Mouse (Mus musculus) midbrain, embryonic 10.5 days (tissue): ENCODE measurements around the gene Scd2. TPM values are rescaled to one million over a fixed set of nuclear protein-coding genes. Genes with fewer than 3 reads are reported as not detected.
"Not testable (repeated sequence)": the region's sequence is repeated elsewhere in the genome, so short reads cannot be mapped to it uniquely, and the experiment has no call there.

ENCODE experiments used
- DNase-seq: peaks from one replicate; pipeline ENCODE4 v3.0.0-alpha.2; 2017; ENCODE audit warnings: low spot score
- H3K27ac ChIP-seq: fragments of 300-500 bp; sonication (generic); replicated peaks from 2 replicates; pipeline ENCODE4 v1.5.1; 2016; ENCODE audit warnings: mild to moderate bottlenecking
- H3K27me3 ChIP-seq: fragments of 300-500 bp; sonication (generic); 2 replicates; pipeline ENCODE4 v1.6.1; 2016; ENCODE audit warnings: low read depth, mild to moderate bottlenecking; ENCODE audit not compliant: poor library complexity, severe bottlenecking
- H3K36me3 ChIP-seq: fragments of 300-500 bp; sonication (generic); 2 replicates; pipeline ENCODE4 v1.6.1; 2016; ENCODE audit warnings: mild to moderate bottlenecking, moderate library complexity
- H3K4me1 ChIP-seq: fragments of 300-500 bp; sonication (generic); 2 replicates; pipeline ENCODE4 v1.6.1; 2016
- H3K4me3 ChIP-seq: fragments of 300-500 bp; sonication (generic); 2 replicates; pipeline ENCODE4 v1.5.1; 2016; ENCODE audit warnings: mild to moderate bottlenecking, moderate library complexity
- H3K9me3 ChIP-seq: fragments of 300-500 bp; sonication (generic); replicated peaks from 2 replicates; pipeline ENCODE4 v1.6.1; 2016; ENCODE audit warnings: mild to moderate bottlenecking
- WGBS: fragments of 180-500 bp; shearing (Covaris S2); methylation state at CpG from one replicate; pipeline ENCODE4 v1.1.7; 2016; 5-methylcytosine and 5-hydroxymethylcytosine counted together
- polyA plus RNA-seq: library from polyadenylated mRNA; unstranded; fragments of >200 nt; fragmentation: Nextera tagmentation; extraction: Ambion mirVana; gene quantifications from 2 replicates; pipeline ENCODE4 v1.2.1, GENCODE M21; 2016

The Scd2 gene
- polyA plus RNA-seq, 1 experiment from 2014 or later, result 326 TPM

DNA sequence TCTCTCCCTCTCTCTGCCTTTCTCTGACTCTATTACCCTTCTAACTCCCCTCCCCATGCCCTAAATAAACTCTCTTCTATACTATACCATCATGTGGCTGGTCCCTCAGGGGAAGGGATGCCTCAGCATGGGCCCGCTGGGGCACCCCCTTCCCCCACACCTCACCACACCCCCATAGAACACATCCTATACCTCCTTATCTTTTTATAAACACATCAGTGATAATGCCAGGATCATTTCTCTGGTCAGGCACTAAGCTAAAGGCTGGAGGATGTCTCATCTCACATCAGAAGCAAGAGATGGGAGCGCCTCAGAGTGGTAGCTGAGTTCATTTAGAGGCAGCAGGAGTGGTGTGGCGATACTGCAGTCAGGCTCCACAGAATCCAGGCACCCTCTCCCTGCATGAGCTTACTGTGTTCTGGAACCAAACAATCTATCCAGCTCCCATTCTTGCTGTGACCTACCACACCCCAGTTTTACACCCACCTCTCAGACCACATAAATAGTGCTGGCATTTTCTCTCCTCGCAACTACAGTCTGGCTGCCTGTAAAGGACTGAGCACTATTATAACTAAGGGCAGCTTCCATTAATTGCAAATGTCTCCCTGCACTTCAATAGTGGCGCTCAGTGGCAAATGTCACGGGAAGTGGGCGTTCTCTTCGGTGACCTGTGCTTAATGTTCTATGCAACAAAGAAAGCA is 18.0 kb downstream of the Scd2 start:
- Histone ChIP-seq H3K27me3 (no peaks in the 10 kb centered on the region), H3K4me1 (peaks cover 44% of the 10 kb centered on the region), H3K9me3 (no peaks in the 10 kb centered on the region), H3K36me3 (peaks cover 28% of the 10 kb centered on the region), H3K4me3 (no peak overlapping the region), H3K27ac (peak overlapping the region; percentile 14; the same call in 1 of the 2 replicates)
- no peak for DNase-seq
- WGBS, result 62% methylated on average over 8 of the region's 8 CpGs

DNA sequence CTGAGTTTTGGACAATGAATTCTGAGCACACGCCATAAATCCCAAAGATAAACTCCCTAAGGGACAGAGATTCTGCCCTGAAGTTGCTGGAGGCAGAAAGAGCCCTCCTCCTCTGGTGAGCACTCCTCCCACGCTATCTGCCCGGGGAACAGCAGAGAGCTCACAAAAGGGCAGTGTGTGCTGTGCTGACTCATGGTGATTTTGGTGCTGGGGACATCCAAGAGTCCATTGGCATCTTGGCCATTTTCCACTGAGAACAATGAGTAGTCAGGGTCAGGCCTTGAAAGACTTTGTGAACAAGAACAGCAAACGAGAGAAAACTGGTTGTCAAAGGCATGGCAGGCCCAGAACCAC is 18.5 kb downstream of the Scd2 start:
- no peak overlapping the region for H3K4me3 ChIP-seq
- 33% methylated on average over 4 of the region's 4 CpGs for WGBS
- H3K27ac ChIP-seq, result peak overlapping the region; percentile 14; the same call in 1 of the 2 replicates
- peaks cover 46% of the 10 kb centered on the region for H3K4me1 ChIP-seq
- no peaks in the 10 kb centered on the region for H3K9me3 ChIP-seq
- H3K27me3 ChIP-seq, result no peaks in the 10 kb centered on the region
- H3K36me3 ChIP-seq, result peaks cover 23% of the 10 kb centered on the region
- DNase-seq, result no peak

DNA sequence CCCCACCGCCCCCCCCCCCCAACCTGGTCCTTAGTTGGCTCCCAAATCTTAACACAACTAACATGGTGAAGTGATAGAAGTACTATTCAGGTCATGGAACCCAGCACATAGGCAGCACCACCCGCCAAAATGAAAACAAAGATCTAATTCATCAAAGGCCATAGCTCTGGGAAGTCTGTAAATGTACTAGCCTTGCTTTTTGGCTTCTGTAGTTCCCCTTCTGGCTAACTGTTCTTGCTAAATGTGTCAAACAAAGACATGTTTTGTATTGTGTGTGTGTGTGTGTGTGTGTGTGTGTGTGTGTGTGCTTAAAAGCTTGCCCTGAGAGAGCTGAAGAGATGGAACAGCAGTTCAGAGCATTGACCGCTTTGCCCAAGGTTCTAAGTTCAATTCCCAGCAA is 19.6 kb downstream of the Scd2 start:
- Histone ChIP-seq H3K4me3 (no peak overlapping the region), H3K27me3 (no peaks in the 10 kb centered on the region), H3K9me3 (no peaks in the 10 kb centered on the region; the same call in 1 of the 2 replicates), H3K4me1 (peaks cover 47% of the 10 kb centered on the region), H3K36me3 (peaks cover 12% of the 10 kb centered on the region), H3K27ac (no peak overlapping the region)
- DNase-seq, result no peak
- 89% methylated on average over 3 of the region's 3 CpGs for WGBS

DNA sequence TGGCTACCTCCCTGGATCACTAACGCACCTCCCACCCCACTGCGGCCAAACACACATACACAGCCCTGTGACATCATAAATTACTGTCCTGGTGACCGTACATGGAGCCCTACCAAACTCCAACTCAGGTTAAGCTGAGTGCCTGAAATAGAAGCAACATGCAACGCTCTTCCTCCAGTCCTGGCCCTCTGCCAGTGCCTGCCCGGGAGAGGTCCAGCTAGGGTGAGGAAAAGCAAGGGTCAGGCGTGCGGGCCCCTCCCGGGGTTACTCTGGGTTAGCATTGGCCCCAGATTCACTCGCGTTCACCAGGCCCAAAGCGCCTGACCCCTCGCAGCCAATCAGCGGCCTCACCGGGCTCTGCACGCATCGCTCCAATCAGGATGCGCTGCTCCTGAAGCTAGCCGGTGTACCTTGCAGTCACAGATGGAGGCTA is 20.9 kb downstream of the Scd2 start:
- Histone ChIP-seq H3K4me1 (peaks cover 47% of the 10 kb centered on the region), H3K27me3 (no peaks in the 10 kb centered on the region), H3K9me3 (peaks cover 8% of the 10 kb centered on the region; the same call in 1 of the 2 replicates), H3K36me3 (peaks cover 2% of the 10 kb centered on the region; the same call in 1 of the 2 replicates), H3K4me3 (peak overlapping the region; percentile 63), H3K27ac (peak overlapping the region; percentile 82)
- 7% methylated on average over 18 of the region's 18 CpGs for WGBS
- peak; percentile 84 for DNase-seq

DNA sequence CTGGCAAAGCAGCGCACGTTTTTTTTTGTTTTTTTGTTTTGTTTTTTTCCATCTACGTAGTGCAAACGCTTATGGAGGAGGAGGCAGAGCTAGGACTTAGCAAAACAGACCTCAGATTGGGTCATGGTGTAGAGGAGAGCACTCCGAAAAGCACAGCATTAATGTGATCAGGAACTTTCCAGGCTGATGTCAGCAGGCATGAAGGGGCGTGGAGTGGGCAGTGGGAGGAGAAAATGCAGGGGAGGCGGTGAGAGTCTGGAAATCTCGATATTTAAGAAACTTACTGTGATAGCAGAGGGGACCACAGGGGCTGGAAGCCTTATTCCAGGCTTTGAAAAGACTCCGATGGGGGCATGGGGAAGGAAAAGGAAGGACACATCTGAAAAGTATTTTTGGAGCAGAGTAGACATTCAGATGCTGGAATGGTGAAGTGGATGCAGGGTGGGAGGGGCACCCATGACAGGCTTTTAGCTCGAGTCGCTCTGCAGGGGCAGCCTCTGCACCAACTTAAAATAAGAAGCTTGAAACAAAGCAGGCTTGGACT is 21.5 kb downstream of the Scd2 start:
- DNase-seq, result no peak
- Histone ChIP-seq H3K4me3 (peak overlapping the region; percentile 63), H3K4me1 (peaks cover 45% of the 10 kb centered on the region), H3K9me3 (peaks cover 8% of the 10 kb centered on the region; the same call in 1 of the 2 replicates), H3K36me3 (no peaks in the 10 kb centered on the region), H3K27me3 (no peaks in the 10 kb centered on the region), H3K27ac (peak overlapping the region; percentile 82)
- 1% methylated on average over 11 of the region's 11 CpGs for WGBS

DNA sequence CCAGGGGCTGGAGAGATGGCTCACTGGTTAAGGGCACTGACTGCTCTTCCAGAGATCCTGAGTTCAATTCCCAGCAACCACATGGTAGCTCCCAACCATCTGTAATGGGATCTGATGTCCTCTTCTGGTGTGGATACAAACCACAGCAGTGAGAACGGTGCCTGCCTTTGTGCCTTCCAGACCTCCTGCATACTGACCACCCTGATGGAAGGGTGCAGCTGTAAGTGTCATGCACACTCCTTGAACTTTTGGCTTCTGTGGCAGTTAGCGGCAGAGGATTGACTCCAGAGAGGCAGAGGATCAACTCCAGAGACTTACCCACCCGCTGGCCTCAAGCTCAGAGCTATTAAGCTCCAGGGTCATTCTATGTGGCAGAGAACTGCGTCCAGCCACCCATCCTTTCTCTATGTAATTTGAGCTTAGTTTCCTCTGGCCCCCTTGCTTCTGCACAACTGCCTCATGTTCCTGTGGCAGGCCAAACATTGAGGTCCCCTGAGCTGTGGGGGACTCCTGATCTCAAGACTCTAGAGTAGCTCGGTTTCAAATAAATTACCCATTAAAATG is 23.4 kb downstream of the Scd2 start:
- H3K4me1 ChIP-seq, result peaks cover 26% of the 10 kb centered on the region
- H3K27me3 ChIP-seq, result no peaks in the 10 kb centered on the region
- H3K36me3 ChIP-seq, result no peaks in the 10 kb centered on the region
- H3K9me3 ChIP-seq, result peaks cover 8% of the 10 kb centered on the region; the same call in 1 of the 2 replicates
- no peak for DNase-seq
- H3K27ac ChIP-seq, result no peak overlapping the region
- no peak overlapping the region for H3K4me3 ChIP-seq
- 67% methylated on average over 5 of the region's 5 CpGs for WGBS

DNA sequence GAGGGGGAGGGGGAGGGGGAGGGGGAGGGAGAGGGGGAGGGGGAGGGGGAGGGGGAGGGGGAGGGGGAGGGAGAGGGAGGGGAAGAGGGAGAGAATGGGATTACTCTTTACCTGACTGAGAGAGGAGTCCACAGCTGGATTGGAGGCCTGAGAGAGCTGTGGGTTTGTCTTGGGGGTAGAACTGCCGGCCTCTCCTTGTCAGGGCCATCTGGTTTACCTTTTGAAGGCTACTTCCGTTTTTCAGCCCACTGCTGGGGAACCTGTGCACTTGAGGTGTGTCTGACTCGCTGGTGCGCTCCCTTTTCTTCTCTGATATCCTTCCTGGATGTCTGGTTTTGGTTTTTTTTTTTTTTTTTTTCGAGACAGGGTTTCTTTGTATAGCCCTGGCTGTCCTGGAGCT is 23.9 kb downstream of the Scd2 start:
- WGBS, result 81% methylated on average over 5 of the region's 5 CpGs
- no peak overlapping the region for H3K27ac ChIP-seq
- H3K4me1 ChIP-seq, result peaks cover 21% of the 10 kb centered on the region
- no peaks in the 10 kb centered on the region for H3K27me3 ChIP-seq
- no peak for DNase-seq
- H3K9me3 ChIP-seq, result peaks cover 8% of the 10 kb centered on the region; the same call in 1 of the 2 replicates
- no peak overlapping the region for H3K4me3 ChIP-seq
- no peaks in the 10 kb centered on the region for H3K36me3 ChIP-seq

DNA sequence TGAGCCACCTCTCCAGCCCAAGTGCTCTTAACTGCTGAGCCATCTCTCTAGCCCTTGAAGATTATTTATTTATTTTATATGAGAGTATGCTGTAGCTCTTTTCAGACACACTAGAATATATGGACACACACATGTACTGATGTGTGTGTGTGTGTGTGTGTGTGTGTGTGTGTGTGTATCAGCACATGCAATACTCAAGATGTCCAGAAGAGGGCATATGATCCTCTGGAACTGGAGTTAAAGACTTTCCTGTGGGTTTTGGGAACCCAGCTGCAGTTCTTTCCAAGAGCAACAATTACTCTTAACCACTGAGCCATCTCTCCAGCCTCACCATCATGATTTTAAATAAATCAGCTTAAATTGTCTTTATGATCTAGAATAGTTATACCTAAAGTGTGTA is 25.1 kb downstream of the Scd2 start:
- Histone ChIP-seq H3K4me3 (no peak overlapping the region), H3K4me1 (peaks cover 21% of the 10 kb centered on the region), H3K9me3 (peaks cover 8% of the 10 kb centered on the region; the same call in 1 of the 2 replicates), H3K27me3 (no peaks in the 10 kb centered on the region), H3K27ac (no peak overlapping the region), H3K36me3 (no peaks in the 10 kb centered on the region)
- no peak for DNase-seq

DNA sequence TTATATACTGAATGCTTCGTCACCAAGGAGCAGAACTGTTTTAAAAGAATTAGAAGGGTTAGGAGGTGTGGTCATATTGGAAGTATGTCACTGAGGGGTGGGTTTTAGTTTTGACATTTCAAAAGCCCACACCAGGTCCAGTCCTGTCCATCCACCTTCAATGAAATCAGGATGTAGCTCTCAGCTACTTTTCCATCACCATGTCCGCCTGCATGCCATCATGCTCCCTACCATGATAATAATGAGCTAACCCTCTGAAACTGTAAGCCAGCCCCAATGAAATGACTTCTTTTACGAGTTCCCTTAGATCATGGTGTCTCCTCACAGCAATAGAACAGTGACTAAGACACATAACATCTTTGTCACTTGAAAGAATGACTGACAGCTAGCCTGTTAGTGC is 26.8 kb downstream of the Scd2 start:
- no peak overlapping the region for H3K4me3 ChIP-seq
- WGBS, result 87% methylated on average over 3 of the region's 3 CpGs
- no peaks in the 10 kb centered on the region for H3K36me3 ChIP-seq
- DNase-seq, result no peak
- H3K4me1 ChIP-seq, result peaks cover 6% of the 10 kb centered on the region
- no peak overlapping the region for H3K27ac ChIP-seq
- no peaks in the 10 kb centered on the region for H3K27me3 ChIP-seq
- H3K9me3 ChIP-seq, result peaks cover 8% of the 10 kb centered on the region; the same call in 1 of the 2 replicates

DNA sequence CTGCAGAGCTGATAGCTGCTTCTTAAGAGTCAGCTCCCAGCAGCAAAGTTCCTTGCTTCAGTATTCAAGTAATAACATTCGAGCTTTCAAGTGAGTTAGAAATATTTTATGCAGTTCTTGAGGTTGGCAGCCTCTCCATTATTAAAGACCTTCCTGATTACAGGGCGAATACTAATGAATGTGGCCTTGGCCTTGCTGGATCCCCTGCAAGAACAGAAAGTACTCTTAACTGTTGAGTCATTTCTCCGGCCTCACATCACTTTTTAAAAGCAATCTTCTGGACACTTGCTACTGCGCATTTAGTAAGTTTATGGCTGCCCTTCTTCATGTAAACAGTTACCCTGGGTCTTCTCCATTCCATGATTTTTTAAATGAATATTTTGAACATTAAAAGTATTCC is 27.7 kb downstream of the Scd2 start:
- H3K9me3 ChIP-seq, result peaks cover 9% of the 10 kb centered on the region; the same call in 1 of the 2 replicates
- H3K4me3 ChIP-seq, result no peak overlapping the region
- WGBS, result 82% methylated on average over 4 of the region's 4 CpGs
- H3K4me1 ChIP-seq, result 0 out of 2 replicates have a peak, but pooled peaks cover 2% of the 10 kb centered on the region
- H3K36me3 ChIP-seq, result no peaks in the 10 kb centered on the region
- DNase-seq, result no peak
- no peaks in the 10 kb centered on the region for H3K27me3 ChIP-seq
- no peak overlapping the region for H3K27ac ChIP-seq

DNA sequence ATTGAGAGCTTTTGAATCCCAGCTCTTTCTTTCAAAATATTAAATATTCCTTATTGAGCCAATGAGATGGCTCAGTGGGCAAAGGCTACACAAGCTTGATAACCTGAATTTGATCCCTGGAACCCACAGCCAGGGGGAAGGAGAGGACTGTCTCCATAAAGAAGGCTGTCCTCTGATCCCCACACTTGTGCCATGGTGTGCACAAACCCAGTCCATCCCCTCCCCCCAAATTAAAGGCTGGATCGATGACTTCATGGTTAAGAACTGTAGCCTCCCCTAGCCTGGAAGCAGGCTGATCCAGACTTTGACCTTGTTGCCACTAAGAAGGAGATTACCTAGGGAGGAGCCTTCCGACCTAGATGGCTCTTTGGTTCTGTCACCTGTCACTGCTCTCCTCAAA is 28.2 kb downstream of the Scd2 start:
- no peak overlapping the region for H3K27ac ChIP-seq
- no peaks in the 10 kb centered on the region for H3K27me3 ChIP-seq
- H3K36me3 ChIP-seq, result no peaks in the 10 kb centered on the region
- no peak for DNase-seq
- 78% methylated on average over 2 of the region's 2 CpGs for WGBS
- H3K4me3 ChIP-seq, result no peak overlapping the region
- peaks cover 12% of the 10 kb centered on the region; the same call in 1 of the 2 replicates for H3K9me3 ChIP-seq
- 0 out of 2 replicates have a peak, but pooled peaks cover 2% of the 10 kb centered on the region for H3K4me1 ChIP-seq

DNA sequence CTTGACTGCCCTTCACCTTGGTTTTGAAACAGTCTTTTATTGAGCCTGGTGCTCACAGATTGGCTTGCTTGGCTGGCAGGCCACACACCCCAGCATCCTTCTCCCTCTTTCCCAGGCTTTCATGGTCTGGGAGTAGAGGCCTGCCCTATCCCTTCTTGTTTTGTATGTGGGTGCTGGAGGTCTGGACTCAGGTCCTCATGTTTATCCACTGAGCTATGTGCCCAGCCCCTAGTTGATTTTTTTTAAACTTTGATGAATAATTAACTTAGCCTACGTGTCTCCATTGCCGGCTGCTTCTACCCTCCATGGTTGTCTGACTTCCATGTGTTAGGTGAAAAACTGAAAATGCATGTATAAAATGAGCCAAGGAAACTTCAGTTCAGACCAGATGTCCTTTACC is 36.1 kb downstream of the Scd2 start:
- 90% methylated on average over 2 of the region's 2 CpGs for WGBS
- DNase-seq, result no peak
- H3K9me3 ChIP-seq, result peaks cover 4% of the 10 kb centered on the region; the same call in 1 of the 2 replicates
- H3K27ac ChIP-seq, result no peak overlapping the region
- H3K27me3 ChIP-seq, result no peaks in the 10 kb centered on the region
- H3K36me3 ChIP-seq, result no peaks in the 10 kb centered on the region
- H3K4me3 ChIP-seq, result no peak overlapping the region
- no peaks in the 10 kb centered on the region; the same call in 1 of the 2 replicates for H3K4me1 ChIP-seq

DNA sequence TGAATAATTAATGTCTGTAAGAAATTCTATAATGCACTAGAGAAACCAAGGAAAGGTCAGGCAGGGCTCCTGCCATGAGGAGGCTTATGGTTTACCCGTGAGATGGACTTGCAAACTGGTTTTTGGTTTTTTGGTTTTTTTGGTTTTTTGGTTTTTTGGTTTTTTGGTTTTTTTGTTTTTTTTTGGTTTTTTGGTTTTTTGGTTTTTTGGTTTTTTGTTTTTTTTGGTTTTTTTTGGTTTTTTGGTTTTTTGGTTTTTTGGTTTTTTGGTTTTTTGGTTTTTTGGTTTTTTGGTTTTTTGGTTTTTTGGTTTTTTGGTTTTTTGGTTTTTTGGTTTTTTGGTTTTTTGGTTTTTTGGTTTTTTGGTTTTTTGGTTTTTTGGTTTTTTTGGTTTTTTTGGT is 37.7 kb downstream of the Scd2 start:
- 93% methylated on average over 1 of the region's 1 CpGs for WGBS
- H3K27me3 ChIP-seq, H3K4me3 ChIP-seq, H3K9me3 ChIP-seq, H3K4me1 ChIP-seq, H3K36me3 ChIP-seq, DNase-seq, H3K27ac ChIP-seq: not testable (repeated sequence)
